Comparison of ENCODE assay signal across 20 mouse cellular contexts in genomic region chr4:59602704-59603103, GRCm38 (mm10). TPM values are rescaled to one million over a fixed set of nuclear protein-coding genes. Genes with fewer than 3 reads are reported as not detected.
DNase-seq lines count a peak whose midpoint lies in the region; ATAC-seq and TF ChIP-seq lines count a peak whose summit lies in the region.
"Had no signal": no experiment of that assay in that cellular context is flagged by ENCODE, and none has a peak within 500 bp of the region (broad histone marks: within the 10 kb centered on the region; RNA-seq: fewer than 3 reads in every experiment).

No protein-coding gene starts in this region.

- no peaks in the 10 kb centered on the region for H3K4me1 ChIP-seq in kidney, adult 2 months (ENCODE audit: control insufficient read depth, insufficient read depth, low read length)
- H3K4me1 ChIP-seq in lung, postnatal 0 days (ENCODE audit: insufficient read depth, low read depth, low read length): no peaks in the 10 kb centered on the region
- H3K4me1 ChIP-seq in MEL (ENCODE audit: control insufficient read depth in 1 of 2, insufficient read depth in 2 of 2, low read length in 2 of 2): no peaks in the 10 kb centered on the region
- H3K4me1 ChIP-seq in stomach, postnatal 0 days (replicated peaks; ENCODE audit: control insufficient read depth, insufficient read depth): no peaks in the 10 kb centered on the region
- H3K4me1 ChIP-seq: forebrain, embryonic 15.5 days; hindbrain, embryonic 12.5 days had no signal

- TF ChIP-seq RAD21 in MEL (IDR thresholded peaks at IDR 0.05; ENCODE audit: low read depth, low read length): peak; percentile 23

- 0 out of 2 replicates have a peak, but pooled peaks have one; percentile 23 for TF ChIP-seq CTCF in kidney, adult 2 months (conservative IDR thresholded peaks at IDR 0.05; ENCODE audit: insufficient read depth, insufficient read length, low read depth, low read length)
- TF ChIP-seq CTCF in lung, postnatal 0 days (IDR thresholded peaks at IDR 0.05): peak; percentile 44
- TF ChIP-seq CTCF in MEL (IDR thresholded peaks at IDR 0.05 in 2 of 3, conservative IDR thresholded peaks at IDR 0.05 in 1 of 3; ENCODE audit: control insufficient read depth in 1 of 3, insufficient read depth in 1 of 3, low read depth in 2 of 3, low read length in 3 of 3, poor library complexity in 1 of 3, severe bottlenecking in 1 of 3): peak; percentile 11 to 53 (median 15); a peak in 3 of 6 replicates
- TF ChIP-seq CTCF in stomach, postnatal 0 days (IDR thresholded peaks at IDR 0.05; ENCODE audit: low read depth): peak; percentile 48

- DNase-seq in kidney, adult 2 months: no peak
- no peak for DNase-seq in kidney, postnatal 14 days
- DNase-seq in lung, postnatal 0 days (ENCODE audit: low spot score): peak; percentile 17
- no peak for DNase-seq in lung, adult 18-20 months
- peak; percentile 22 for DNase-seq in MEL (ENCODE audit: low read depth, low spot score)
- no peak for DNase-seq in stomach, postnatal 0 days (ENCODE audit: low spot score)
- DNase-seq in retina, postnatal 1 day: no peak
- DNase-seq: adrenal gland, postnatal 36 days; cerebellum, adult 8-10 months; heart, postnatal 10 days; kidney, adult 11 months; kidney, postnatal 25 days; lung, adult 2 months; right cerebral cortex, adult 18-20 months; thymus, adult 2 months had no signal

- H3K9ac ChIP-seq in lung, postnatal 0 days (replicated peaks; ENCODE audit: low read depth): no peak overlapping the region
- no peak overlapping the region for H3K9ac ChIP-seq in MEL (ENCODE audit: control insufficient read depth, low read depth, low read length, poor library complexity, severe bottlenecking)
- H3K9ac ChIP-seq in stomach, postnatal 0 days (ENCODE audit: low read length): no peak overlapping the region
- H3K9ac ChIP-seq: forebrain, embryonic 15.5 days; hindbrain, embryonic 12.5 days had no signal

- WGBS in kidney, adult 2 months: 95% methylated on average over 4 of the region's 4 CpGs
- 88% methylated on average over 4 of the region's 4 CpGs for WGBS in lung, postnatal 0 days
- WGBS in stomach, postnatal 0 days: 90% methylated on average over 4 of the region's 4 CpGs

- no peak for ATAC-seq in lung, postnatal 0 days
- no peak for ATAC-seq in stomach, postnatal 0 days (ENCODE audit: low FRiP score, low TSS enrichment)
- ATAC-seq: forebrain, embryonic 15.5 days; midbrain, embryonic 16.5 days had no signal

- no peaks in the 10 kb centered on the region; the same call in 1 of the 2 replicates for H3K36me3 ChIP-seq in kidney, adult 2 months (ENCODE audit: control insufficient read depth, insufficient read depth, low read length)
- no peaks in the 10 kb centered on the region; the same call in 1 of the 2 replicates for H3K36me3 ChIP-seq in lung, postnatal 0 days (ENCODE audit: insufficient read depth, low read length)
- no peaks in the 10 kb centered on the region for H3K36me3 ChIP-seq in MEL (ENCODE audit: control insufficient read depth in 1 of 2, insufficient read depth in 2 of 2, low read length in 2 of 2)
- H3K36me3 ChIP-seq in stomach, postnatal 0 days (ENCODE audit: control insufficient read depth, insufficient read depth, low read length): no peaks in the 10 kb centered on the region
- H3K36me3 ChIP-seq: forebrain, embryonic 15.5 days; hindbrain, embryonic 12.5 days had no signal

- TF ChIP-seq POLR2A in kidney, adult 2 months (IDR thresholded peaks at IDR 0.05; ENCODE audit: low read depth, low read length): no peak
- no peak for TF ChIP-seq POLR2A in MEL (IDR thresholded peaks at IDR 0.05; ENCODE audit: control insufficient read depth in 1 of 2, insufficient read depth in 1 of 2, low read depth in 1 of 2, low read length in 2 of 2, poor library complexity in 1 of 2)

- TF ChIP-seq EP300 in lung, postnatal 0 days (IDR thresholded peaks at IDR 0.05): no peak
- no peak for TF ChIP-seq EP300 in MEL (IDR thresholded peaks at IDR 0.05; ENCODE audit: low read depth in 1 of 2, low read length in 2 of 2)
- no peak for TF ChIP-seq EP300 in stomach, postnatal 0 days (optimal IDR thresholded peaks at IDR 0.05)

- H3K27me3 ChIP-seq in kidney, adult 2 months (replicated peaks; ENCODE audit: control insufficient read depth, insufficient read depth, low read length): no peaks in the 10 kb centered on the region
- no peaks in the 10 kb centered on the region for H3K27me3 ChIP-seq in lung, postnatal 0 days (replicated peaks; ENCODE audit: insufficient read depth, low read length)
- no peaks in the 10 kb centered on the region for H3K27me3 ChIP-seq in MEL (ENCODE audit: control insufficient read depth in 1 of 2, insufficient read depth in 2 of 2, low read length in 2 of 2)
- no peaks in the 10 kb centered on the region for H3K27me3 ChIP-seq in stomach, postnatal 0 days (ENCODE audit: control insufficient read depth, insufficient read depth, low read length)
- H3K27me3 ChIP-seq: CH12.LX; forebrain, embryonic 15.5 days; hindbrain, embryonic 12.5 days had no signal

- no peak overlapping the region for H3K4me2 ChIP-seq in lung, postnatal 0 days (replicated peaks; ENCODE audit: low read depth, low read length)
- H3K4me2 ChIP-seq in stomach, postnatal 0 days (replicated peaks; ENCODE audit: low read depth): no peak overlapping the region
- H3K4me2 ChIP-seq: forebrain, embryonic 15.5 days; hindbrain, embryonic 12.5 days had no signal

- H3K4me3 ChIP-seq in kidney, adult 2 months (ENCODE audit: insufficient read depth, low read depth, low read length): no peak overlapping the region
- H3K4me3 ChIP-seq in lung, postnatal 0 days (ENCODE audit: low read depth, low read length): no peak overlapping the region
- no peak overlapping the region for H3K4me3 ChIP-seq in MEL (ENCODE audit: control insufficient read depth in 1 of 2, insufficient read depth in 1 of 2, low read depth in 2 of 2, low read length in 2 of 2)
- no peak overlapping the region for H3K4me3 ChIP-seq in stomach, postnatal 0 days (ENCODE audit: low read depth, low read length)
- H3K4me3 ChIP-seq: erythroblast, embryonic 14.5 days; forebrain, embryonic 15.5 days; hindbrain, embryonic 12.5 days had no signal

- H3K9me3 ChIP-seq in lung, postnatal 0 days (ENCODE audit: low read length): no peaks in the 10 kb centered on the region
- no peaks in the 10 kb centered on the region for H3K9me3 ChIP-seq in MEL (replicated peaks; ENCODE audit: insufficient read depth, low read length)
- H3K9me3 ChIP-seq in stomach, postnatal 0 days (ENCODE audit: control insufficient read depth, low read length): no peaks in the 10 kb centered on the region
- H3K9me3 ChIP-seq: forebrain, embryonic 15.5 days; hindbrain, embryonic 12.5 days had no signal

- no peak overlapping the region for H3K27ac ChIP-seq in kidney, adult 2 months (ENCODE audit: insufficient read depth, low read depth, low read length)
- no peak overlapping the region for H3K27ac ChIP-seq in lung, postnatal 0 days (ENCODE audit: low read length)
- no peak overlapping the region for H3K27ac ChIP-seq in MEL (ENCODE audit: control insufficient read depth, low read depth, low read length)
- no peak overlapping the region for H3K27ac ChIP-seq in stomach, postnatal 0 days (replicated peaks)
- H3K27ac ChIP-seq: forebrain, embryonic 15.5 days; hindbrain, embryonic 12.5 days had no signal

- no peaks in the 10 kb centered on the region for H3K79me2 ChIP-seq in MEL (ENCODE audit: control insufficient read depth, insufficient read depth, low read length, poor library complexity)

TF ChIP-seq in MEL, 35 proteins besides CTCF, POLR2A, EP300 and RAD21:
- TF ChIP-seq TCF12 (IDR thresholded peaks at IDR 0.05; ENCODE audit: low read depth, low read length) (no peak), CHD1 (IDR thresholded peaks at IDR 0.05; ENCODE audit: low read depth, low read length) (no peak), RCOR1 (IDR thresholded peaks at IDR 0.05; ENCODE audit: low read depth, low read length) (no peak), GABPA (IDR thresholded peaks at IDR 0.05; ENCODE audit: low read depth, low read length) (no peak), POLR2AphosphoS2 (IDR thresholded peaks at IDR 0.05; ENCODE audit: low read length) (no peak), TBP (IDR thresholded peaks at IDR 0.05; ENCODE audit: low read depth, low read length) (no peak), USF1 (IDR thresholded peaks at IDR 0.05; ENCODE audit: low read depth, low read length) (no peak), SMC3 (IDR thresholded peaks at IDR 0.05; ENCODE audit: low read depth, low read length) (peak; percentile 42)

RNA-seq across cellular contexts. Expression of gene Hsdl2, which starts 21.3 kb away (rescaled TPM):
- polyA plus RNA-seq in kidney, adult 2 months (2012; rRNA removed): 21.0 and 27.8 TPM in 2 replicates
- polyA plus RNA-seq in lung, postnatal 0 days (2015; fragmentation: Nextera tagmentation; extraction: Ambion mirVana): 21.7 and 24.4 TPM in 2 replicates
- 8.4 and 10.6 TPM in 2 replicates for total RNA-seq in MEL (2012; rRNA removed)
- polyA plus RNA-seq in MEL (2012; ENCODE audit: insufficient read depth in 1 of 2, insufficient read length in 2 of 2, low read depth in 1 of 2, low replicate concordance in 2 of 2, missing spikeins in 1 of 2): 10 to 100 TPM in 1 of 2 experiments, not detected in 1; 15.0 TPM
- 47.8 and 49.4 TPM in 2 replicates for polyA plus RNA-seq in stomach, postnatal 0 days (2015; fragmentation: Nextera tagmentation; extraction: Ambion mirVana)

RNA-seq across cellular contexts. Expression of gene E130308A19Rik, which starts 23.3 kb away (rescaled TPM):
- polyA plus RNA-seq in kidney, adult 2 months (2012; rRNA removed): 9.6 and 10.8 TPM in 2 replicates
- polyA plus RNA-seq in lung, postnatal 0 days (2015; fragmentation: Nextera tagmentation; extraction: Ambion mirVana): 16.4 and 16.9 TPM in 2 replicates
- 4.0 and 5.6 TPM in 2 replicates for total RNA-seq in MEL (2012; rRNA removed)
- 10 to 100 TPM in 1 of 2 experiments, not detected in 1; 12.5 TPM for polyA plus RNA-seq in MEL (2012; ENCODE audit: insufficient read depth in 1 of 2, insufficient read length in 2 of 2, low read depth in 1 of 2, low replicate concordance in 2 of 2, missing spikeins in 1 of 2)
- 8.3 and 10.2 TPM in 2 replicates for polyA plus RNA-seq in stomach, postnatal 0 days (2015; fragmentation: Nextera tagmentation; extraction: Ambion mirVana)

RNA-seq across cellular contexts. Expression of gene Ptbp3, which starts 53.5 kb away (rescaled TPM):
- 32.8 and 33.8 TPM in 2 replicates for polyA plus RNA-seq in kidney, adult 2 months (2012; rRNA removed)
- polyA plus RNA-seq in lung, postnatal 0 days (2015; fragmentation: Nextera tagmentation; extraction: Ambion mirVana): 38.2 and 42.0 TPM in 2 replicates
- 78.8 and 90.0 TPM in 2 replicates for total RNA-seq in MEL (2012; rRNA removed)
- polyA plus RNA-seq in MEL (2012; ENCODE audit: insufficient read depth in 1 of 2, insufficient read length in 2 of 2, low read depth in 1 of 2, low replicate concordance in 2 of 2, missing spikeins in 1 of 2): 100 to 1,000 TPM; 121 to 315 TPM
- polyA plus RNA-seq in stomach, postnatal 0 days (2015; fragmentation: Nextera tagmentation; extraction: Ambion mirVana): 34.3 and 34.8 TPM in 2 replicates

Comparison
In these comparisons a context has a peak if more than half of its experiments do, and no peak if none do; other contexts are left out.
1. DNase-seq: peak in lung, postnatal 0 days (single experiment) and MEL (single experiment); none in kidney, adult 2 months (single experiment), kidney, postnatal 14 days (single experiment), lung, adult 18-20 months (0 of 2), stomach, postnatal 0 days (single experiment) and retina, postnatal 1 day (single experiment).
2. Peak in every context shown above with its lines, with median percentiles within 50 percentile points of each other: CTCF ChIP-seq.